Mouse (Mus musculus): ENCODE data around the gene Med25.

The Med25 gene

GRCm38 (mm10) chr7:44863982-44864494 is 28.5 kb downstream of the Med25 start:
- DNase-seq (ENCODE audit: low spot score in 2 of 2): no peak

GRCm38 (mm10) chr7:44863210-44863609 is 29.3 kb downstream of the Med25 start:
- no peak for DNase-seq (ENCODE audit: low spot score in 2 of 2)

- no peak for DNase-seq (ENCODE audit: low spot score in 2 of 2)
Measured at GRCm38 (mm10) chr7:44862434-44862833, 30.1 kb downstream of the Med25 start.

DNA sequence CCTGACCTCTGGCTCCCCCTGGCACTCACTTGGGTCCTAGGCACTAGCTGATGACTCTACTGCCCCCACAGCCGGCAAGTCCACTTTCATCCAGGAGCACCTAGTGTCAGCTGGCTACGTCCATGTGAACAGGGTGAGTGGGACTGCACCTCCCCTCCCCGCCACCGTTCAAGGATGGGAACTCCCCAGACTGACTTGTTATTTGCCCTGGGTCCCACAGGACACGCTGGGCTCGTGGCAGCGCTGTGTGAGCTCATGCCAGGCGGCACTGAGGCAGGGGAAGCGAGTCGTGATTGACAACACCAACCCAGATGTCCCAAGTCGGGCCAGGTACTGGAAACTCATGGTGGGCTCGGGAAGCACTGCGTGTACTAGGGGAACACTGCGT is 31.1 kb downstream of the Med25 start:
- DNase-seq (ENCODE audit: low spot score in 2 of 2): no peak

DNA sequence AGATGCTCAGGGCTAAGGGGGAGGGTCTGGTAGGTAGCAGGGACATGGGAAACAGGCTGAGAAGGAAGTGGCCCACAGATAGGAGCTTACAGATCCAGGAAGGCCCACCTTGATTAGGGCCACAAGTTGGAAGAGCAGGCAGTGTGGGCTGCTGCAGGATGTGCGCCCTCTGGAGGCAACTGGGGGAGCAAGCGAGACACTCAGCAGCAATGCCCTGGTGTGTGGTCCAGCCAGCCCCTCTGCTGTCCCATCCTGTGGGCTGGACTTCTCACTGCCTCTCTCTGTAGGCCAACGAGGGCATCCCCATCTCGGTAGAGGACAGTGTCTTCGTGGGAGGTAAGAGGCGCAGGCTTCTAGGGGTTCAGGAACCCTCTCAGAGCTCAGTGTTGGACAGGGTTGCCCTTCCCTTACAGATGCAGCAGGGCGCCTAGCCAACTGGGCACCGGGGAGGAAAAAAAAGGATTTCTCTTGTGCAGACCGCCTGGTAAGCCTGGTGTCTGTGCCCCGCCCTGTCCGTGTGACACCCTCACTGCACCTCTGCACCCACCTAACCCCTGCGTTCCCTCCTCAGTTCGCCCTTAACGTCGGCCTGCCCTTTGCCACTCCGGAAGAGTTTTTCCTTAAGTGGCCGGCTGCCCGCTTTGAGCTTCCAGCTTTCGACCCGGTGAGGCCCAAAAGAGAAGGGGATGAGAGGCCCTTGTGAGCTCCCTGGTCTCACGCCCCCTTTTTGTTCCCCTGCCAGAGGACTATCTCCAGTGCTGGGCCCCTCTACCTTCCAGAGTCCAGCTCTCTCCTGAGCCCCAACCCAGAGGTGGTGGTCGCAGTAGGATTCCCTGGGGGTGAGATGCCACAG is 31.7 kb downstream of the Med25 start:
- no peak for DNase-seq (ENCODE audit: low spot score in 2 of 2)

- no peak for DNase-seq (ENCODE audit: low spot score in 2 of 2)
Measured at GRCm38 (mm10) chr7:44859896-44860295, 32.6 kb downstream of the Med25 start.

DNA sequence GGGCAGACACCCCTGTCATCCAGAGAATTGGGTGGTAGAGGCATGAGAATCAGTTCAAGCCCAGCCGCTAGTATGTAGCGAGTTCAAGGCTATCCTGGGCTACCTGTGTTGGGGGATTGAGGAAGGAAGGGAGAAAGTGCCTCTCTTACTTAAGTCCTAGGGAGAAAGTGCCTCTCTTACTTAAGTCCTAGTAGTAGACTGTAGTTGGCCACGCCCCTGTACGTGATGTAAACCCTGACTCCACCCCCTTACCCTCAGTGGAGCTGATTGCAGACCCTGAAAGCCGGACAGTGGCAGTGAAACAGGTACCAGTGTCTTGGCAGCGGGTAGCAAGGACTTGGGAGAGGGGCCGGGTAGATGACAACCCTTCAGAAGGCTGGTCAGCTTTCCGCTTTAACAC is 34.6 kb downstream of the Med25 start:
- no peak for DNase-seq (ENCODE audit: low spot score in 2 of 2)

GRCm38 (mm10) chr7:44857042-44857552 is 35.4 kb downstream of the Med25 start, which contains the start of gene Pnkp:
Gene Pnkp, plus strand, starts transcription at chr7:44857139.
- DNase-seq (ENCODE audit: low spot score in 2 of 2): peak; percentile 74 to 77

- no peak for DNase-seq (ENCODE audit: low spot score in 2 of 2)
Measured at GRCm38 (mm10) chr7:44856265-44856916, 36.1 kb downstream of the Med25 start.

GRCm38 (mm10) chr7:44855036-44855435 is 37.5 kb downstream of the Med25 start:
- no peak for DNase-seq (ENCODE audit: low spot score in 2 of 2)

GRCm38 (mm10) chr7:44854356-44855031 is 38.0 kb downstream of the Med25 start:
- DNase-seq (ENCODE audit: low spot score in 2 of 2): peak; percentile 84

DNA sequence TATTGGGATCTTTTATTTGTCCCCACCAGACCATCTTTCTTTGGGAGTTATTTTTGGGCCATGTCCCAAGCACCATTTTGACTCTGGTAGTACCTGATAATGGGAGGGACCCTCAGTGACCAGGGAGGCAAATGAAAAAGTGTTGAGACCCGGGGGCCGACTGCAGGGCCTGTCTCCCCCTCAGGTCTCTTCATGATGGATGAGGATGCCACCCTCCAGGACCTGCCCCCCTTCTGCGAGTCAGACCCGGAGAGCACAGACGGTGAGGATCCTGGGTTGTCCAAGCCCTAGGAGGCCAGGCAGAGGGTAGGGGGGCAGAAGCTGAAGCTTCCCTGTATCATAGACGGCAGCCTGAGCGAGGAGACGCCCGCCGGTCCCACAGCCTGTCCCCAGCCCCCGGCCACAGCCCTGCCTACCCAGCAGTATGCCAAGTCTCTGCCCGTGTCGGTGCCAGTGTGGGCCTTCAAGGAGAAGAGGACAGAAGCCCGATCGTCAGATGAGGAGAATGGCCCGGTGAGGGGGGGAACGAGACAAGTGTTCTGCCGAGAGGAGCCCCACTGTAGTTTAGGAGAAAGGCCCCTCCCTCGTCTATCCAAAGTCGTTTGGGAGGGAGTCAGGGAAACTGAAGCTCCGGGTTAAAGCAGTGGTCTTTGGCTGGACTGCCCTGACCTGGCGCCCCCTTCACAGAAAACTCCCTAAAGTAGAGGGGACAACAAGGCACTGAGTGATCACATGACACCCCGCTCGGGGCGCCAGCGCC is 38.7 kb downstream of the Med25 start:
- no peak for DNase-seq (ENCODE audit: low spot score in 2 of 2)

DNA sequence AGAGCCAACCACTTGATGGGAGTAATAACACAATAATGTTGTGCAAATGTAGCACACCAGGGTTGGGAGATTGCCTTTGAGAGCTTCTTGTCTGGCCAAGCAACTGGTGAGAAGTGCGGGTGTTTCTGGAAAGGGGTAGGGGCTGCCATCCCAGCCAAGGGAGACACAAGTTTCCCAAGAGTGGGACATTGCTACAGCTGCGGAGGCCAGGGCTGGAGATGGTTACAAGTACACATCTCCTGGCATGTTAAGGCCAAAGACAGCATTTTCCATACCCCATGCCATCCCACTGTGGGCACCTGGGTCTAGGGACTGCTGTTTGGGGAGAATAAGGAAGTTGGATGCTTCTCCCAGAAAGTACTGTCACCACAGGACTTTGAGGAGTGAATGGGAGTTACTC is 39.4 kb downstream of the Med25 start:
- DNase-seq (ENCODE audit: low spot score in 2 of 2): no peak

DNA sequence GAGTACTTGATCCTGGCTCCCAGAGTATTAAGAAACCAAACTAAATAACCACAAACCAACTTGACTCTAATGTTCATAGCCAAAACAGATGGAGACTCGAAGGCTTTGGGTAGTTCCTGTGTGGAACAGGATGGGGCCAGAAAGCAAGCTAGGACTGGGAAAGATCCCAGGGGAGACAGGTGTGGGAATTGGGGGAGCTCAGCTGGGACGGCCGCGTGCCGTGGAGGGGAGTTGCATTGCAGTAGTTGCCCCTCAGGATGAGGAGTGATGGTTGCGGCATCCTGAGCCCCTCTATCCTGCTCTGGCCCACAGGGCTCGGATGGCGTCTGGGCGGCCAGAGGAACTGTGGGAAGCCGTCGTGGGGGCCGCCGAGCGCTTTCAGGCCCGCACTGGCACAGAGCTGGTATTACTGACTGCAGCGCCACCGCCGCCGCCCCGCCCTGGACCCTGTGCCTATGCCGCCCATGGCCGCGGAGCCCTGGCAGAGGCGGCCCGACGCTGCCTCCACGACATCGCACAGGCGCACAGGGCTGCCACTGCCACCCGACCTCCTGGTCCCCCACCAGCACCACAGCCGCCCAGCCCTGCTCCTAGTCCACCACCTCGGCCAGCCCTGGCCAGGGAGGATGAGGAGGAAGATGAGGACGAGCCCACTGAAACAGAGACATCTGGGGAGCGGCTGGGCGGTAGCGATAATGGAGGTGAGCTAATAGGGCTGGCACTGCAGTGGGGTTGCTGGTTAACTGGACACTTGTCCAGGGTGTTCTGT is 40.1 kb downstream of the Med25 start:
- DNase-seq (ENCODE audit: low spot score in 2 of 2): no peak

DNA sequence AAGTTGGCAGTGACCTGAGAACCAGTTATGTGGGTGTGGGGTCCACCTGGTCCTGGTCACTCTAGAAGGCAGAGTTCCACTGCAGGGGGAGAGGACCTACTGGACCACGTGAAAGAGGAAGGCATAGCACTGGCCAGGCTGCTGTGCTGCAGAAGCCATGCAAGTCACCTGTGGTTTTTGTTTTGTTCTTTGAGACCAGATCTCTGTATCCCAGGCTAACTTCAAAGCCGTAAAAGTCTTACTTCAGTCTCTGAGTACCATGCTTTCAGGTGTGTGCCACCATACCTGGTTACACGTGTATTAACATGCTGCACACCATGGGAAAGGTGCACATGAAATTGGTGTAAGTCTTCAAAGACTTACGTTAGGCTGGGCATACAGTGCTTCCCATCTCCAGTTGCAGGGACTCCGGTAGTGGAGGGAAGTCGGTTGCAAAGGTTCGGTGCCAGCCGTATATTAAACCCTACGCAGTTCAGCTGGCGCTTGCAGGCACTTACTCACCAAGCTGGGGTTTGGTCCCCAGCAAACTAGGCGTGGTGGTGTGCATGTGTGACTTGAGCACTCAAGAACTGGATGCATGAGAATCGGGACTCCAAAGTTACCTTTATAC is 40.8 kb downstream of the Med25 start:
- DNase-seq (ENCODE audit: low spot score in 2 of 2): no peak

GRCm38 (mm10) chr7:44850789-44851624 is 41.5 kb downstream of the Med25 start:
- no peak for DNase-seq (ENCODE audit: low spot score in 2 of 2)

DNA sequence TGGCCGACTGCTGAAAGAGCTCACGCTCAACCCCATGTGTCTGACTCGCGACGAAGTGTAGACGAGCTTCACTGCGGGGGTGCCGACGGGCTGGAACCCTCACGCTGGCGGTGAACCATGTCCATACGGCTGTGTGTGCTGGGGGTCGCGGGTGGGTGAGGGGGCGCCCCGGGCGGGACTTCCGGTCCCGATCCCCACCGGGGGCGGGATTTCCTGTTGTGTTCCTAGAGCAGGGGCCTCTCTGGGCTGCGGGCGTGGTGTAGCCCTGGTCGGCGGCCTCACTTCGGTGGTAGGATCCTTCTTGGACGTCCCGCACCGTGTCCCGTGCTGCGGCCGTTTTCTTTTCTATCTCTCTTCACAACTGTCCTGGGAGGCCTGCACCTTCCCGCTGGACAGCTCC is 42.4 kb downstream of the Med25 start:
- peak; percentile 65 to 66 for DNase-seq (ENCODE audit: low spot score in 2 of 2)

DNA sequence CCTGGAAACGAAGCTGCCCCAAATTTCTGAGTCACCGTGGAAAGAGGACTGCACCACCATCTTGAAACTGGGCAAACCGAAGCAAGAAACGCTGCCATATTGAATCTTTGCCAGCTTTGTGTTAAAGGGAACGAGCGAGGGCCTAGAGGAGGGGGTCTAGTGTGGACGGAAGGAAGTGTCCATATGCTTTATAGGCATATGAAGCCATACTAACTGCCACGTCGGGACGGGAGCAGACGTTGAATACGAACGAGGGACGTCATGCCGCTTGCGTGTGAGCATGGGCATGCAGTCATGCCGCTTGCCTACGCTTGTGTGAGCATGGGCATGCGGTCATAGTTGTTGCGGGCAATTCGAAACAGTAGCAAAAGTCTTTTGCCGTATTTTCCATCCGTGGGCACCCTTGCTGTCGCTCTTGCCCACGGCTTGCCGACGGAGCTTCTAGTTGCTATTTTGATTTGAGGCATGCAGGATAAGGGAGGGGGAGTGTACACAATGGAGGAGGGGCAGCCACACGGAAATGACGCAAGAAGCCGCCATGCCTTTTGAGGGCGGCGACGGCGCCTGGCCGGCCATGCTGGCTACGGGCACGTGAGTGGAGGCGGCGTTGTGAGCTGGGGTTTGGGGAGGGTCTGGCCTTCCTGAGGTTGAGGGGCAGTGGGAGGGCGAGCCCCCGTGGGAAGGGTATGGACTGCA is 42.9 kb downstream of the Med25 start:
- peak; percentile 82 to 88 for DNase-seq (ENCODE audit: low spot score in 2 of 2)
